Mouse (Mus musculus) kidney, adult 2 months (tissue): ENCODE measurements around the gene Tmem178b. TPM values are rescaled to one million over a fixed set of nuclear protein-coding genes. Genes with fewer than 3 reads are reported as not detected.

Experiments
- DNase-seq: peaks from one replicate; pipeline ENCODE4 v3.0.0; 2021
- H3K27ac ChIP-seq: fragments of 200-500 bp; 2 replicates; pipeline ENCODE4 v1.5.1; 2012; ENCODE audit warnings: low read depth, low read length, control low read depth, inconsistent platforms; ENCODE audit not compliant: insufficient read depth
- H3K27me3 ChIP-seq: fragments of 200-500 bp; replicated peaks from 2 replicates; pipeline ENCODE4 v1.6.1; 2012; ENCODE audit warnings: mild to moderate bottlenecking, moderate library complexity, low read length, inconsistent platforms; ENCODE audit not compliant: control insufficient read depth, insufficient read depth
- H3K36me3 ChIP-seq: fragments of 200-500 bp; 2 replicates; pipeline ENCODE4 v1.6.1; 2012; ENCODE audit warnings: mild to moderate bottlenecking, moderate library complexity, low read length, inconsistent platforms; ENCODE audit not compliant: control insufficient read depth, insufficient read depth
- H3K4me1 ChIP-seq: fragments of 200-500 bp; 2 replicates; pipeline ENCODE4 v1.6.1; 2011; ENCODE audit warnings: low read length; ENCODE audit not compliant: control insufficient read depth, insufficient read depth
- H3K4me3 ChIP-seq: fragments of 200-500 bp; 2 replicates; pipeline ENCODE4 v1.5.1; 2011; ENCODE audit warnings: mild to moderate bottlenecking, low read depth, low read length, control low read depth; ENCODE audit not compliant: insufficient read depth
- CTCF ChIP-seq: fragments of 200-500 bp; conservative IDR thresholded peaks from 2 replicates; pipeline ENCODE4 v1.5.1; 2011; ENCODE audit warnings: low read depth, mild to moderate bottlenecking, control low read depth, low read length, moderate library complexity, mixed read lengths; ENCODE audit not compliant: insufficient read depth, insufficient read length
- POLR2A ChIP-seq: fragments of 200-500 bp; IDR thresholded peaks from one replicate; pipeline ENCODE4 v1.6.1; 2011; ENCODE audit warnings: low read depth, low read length, control low read depth
- WGBS: fragments of 180-500 bp; shearing (Covaris S2); methylation state at CpG from one replicate; pipeline ENCODE4 v1.1.7; 2018; 5-methylcytosine and 5-hydroxymethylcytosine counted together
- polyA plus RNA-seq: library from polyadenylated mRNA; depleted of rRNA; stranded (reverse); fragments of >200 nt; gene quantifications from 2 replicates; pipeline ENCODE4 v1.2.3, GENCODE M21; 2012

The Tmem178b gene
- polyA plus RNA-seq, 1 experiment: 1.3 TPM

DNA sequence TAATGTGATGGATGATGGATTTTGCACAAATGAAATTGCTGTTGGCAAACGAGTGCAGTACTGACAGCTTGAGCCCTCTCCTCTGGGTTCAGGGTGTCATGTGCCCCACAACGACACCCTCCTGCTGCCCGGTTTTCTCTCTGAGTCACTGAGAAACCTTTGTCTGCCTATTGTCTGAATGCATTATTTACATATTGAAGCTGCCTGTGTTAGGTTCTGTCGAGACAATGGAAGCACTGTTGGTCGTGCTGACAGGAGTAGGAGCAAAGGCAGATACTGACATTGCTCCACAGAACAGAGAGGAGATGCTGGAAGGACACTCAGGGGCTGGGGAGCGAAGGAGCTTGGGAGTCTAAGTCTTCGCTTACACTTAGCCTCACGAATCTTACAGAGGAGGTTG lies 44.2 kb downstream of the Tmem178b start:
- DNase-seq: no peak
- Histone ChIP-seq H3K27ac (no peak overlapping the region), H3K36me3 (no peaks in the 10 kb centered on the region), H3K4me3 (no peak overlapping the region), H3K4me1 (no peaks in the 10 kb centered on the region), H3K27me3 (no peaks in the 10 kb centered on the region)
- WGBS: 61% methylated on average over 8 of the region's 8 CpGs
- no peak for TF ChIP-seq POLR2A
- no peak for TF ChIP-seq CTCF

DNA sequence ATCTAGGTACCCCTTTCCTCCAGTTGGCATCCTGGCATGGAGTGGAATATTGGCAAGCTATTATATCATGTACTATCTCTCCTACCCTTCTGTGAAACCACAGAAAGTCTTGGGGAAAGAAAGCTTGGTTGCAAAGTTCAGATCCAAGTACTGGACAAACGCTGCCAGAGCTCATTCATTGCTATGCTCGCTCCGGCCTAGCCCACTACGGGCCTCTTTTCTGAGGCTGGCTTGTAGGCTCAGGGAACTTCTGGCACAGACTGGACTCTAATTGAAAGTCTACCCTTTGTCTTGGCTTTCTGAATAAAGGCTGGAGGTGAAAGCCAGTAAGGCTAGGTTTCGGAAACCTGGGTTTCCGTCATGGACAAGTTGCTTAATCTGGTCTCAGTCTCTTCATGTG lies 44.7 kb downstream of the Tmem178b start:
- WGBS: 94% methylated on average over 6 of the region's 6 CpGs

DNA sequence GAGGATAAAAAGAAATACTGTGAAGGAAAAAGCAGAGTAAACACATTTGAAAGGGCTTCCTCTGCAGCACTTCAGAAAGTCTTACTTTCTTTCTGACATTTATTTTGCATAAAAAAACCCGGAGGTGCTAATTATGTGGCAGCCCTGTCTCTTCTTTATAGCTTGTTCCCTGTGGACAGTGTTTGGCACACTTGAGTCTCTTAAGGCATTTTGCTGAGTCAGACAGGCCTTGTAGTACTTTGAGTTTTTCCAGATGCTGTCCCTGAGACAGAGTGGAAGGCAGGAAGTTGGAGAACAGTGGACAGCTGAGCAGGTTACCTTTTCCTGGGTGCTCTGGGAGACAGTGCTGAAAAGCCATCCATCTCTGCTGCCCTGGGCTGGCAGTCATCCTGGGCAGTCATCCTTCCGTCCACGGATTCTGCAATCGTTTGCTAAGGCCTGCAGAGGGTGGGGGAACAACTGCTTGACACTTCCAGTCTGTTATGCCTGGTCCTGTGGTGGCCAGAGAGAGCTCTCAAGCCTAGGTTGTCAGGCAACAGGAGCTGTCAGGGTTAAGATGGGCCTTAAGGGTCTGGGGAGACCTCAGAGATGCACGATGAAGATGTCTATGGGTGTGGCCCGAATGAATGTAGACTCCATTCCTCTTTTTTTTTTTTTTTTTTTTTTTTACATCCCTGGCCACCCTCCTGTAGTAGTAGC lies 46.1 kb downstream of the Tmem178b start:
- H3K27me3 ChIP-seq: no peaks in the 10 kb centered on the region
- H3K27ac ChIP-seq: no peak overlapping the region
- 67% methylated on average over 6 of the region's 6 CpGs for WGBS
- H3K4me3 ChIP-seq: no peak overlapping the region
- TF ChIP-seq POLR2A (no peak), CTCF (no peak)
- H3K36me3 ChIP-seq: no peaks in the 10 kb centered on the region
- DNase-seq: no peak
- no peaks in the 10 kb centered on the region for H3K4me1 ChIP-seq

More for the DNA sequence above, 44.7 kb downstream of the Tmem178b start:
- Histone ChIP-seq H3K27ac (no peak overlapping the region), H3K27me3 (no peaks in the 10 kb centered on the region), H3K36me3 (no peaks in the 10 kb centered on the region), H3K4me3 (no peak overlapping the region), H3K4me1 (no peaks in the 10 kb centered on the region)
- TF ChIP-seq CTCF (no peak), POLR2A (no peak)
- DNase-seq: no peak

DNA sequence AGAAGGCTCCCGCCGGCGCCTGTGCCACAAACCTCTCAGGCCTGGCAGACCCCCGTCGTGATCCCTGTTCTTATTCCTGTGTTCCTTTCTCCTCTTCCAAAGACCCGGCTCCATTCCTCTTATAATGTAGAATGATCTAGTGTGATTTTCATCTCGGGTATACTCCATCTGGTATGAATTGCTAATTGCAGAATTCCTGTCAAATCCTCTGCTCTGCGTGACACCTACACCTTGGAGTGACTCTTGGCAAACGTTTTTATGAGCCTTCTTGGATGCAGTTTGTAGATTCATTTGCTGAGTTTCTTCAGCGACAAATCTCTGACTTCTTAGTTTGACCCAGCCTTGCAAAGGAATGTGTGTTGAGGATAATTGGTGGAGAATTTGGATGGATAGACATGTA lies 53.4 kb downstream of the Tmem178b start:
- no peaks in the 10 kb centered on the region for H3K4me1 ChIP-seq
- no peak for TF ChIP-seq POLR2A
- TF ChIP-seq CTCF: no peak
- no peaks in the 10 kb centered on the region for H3K36me3 ChIP-seq
- no peak overlapping the region for H3K4me3 ChIP-seq
- no peak for DNase-seq
- no peak overlapping the region for H3K27ac ChIP-seq
- 85% methylated on average over 10 of the region's 10 CpGs for whole genome bisulfite sequencing
- H3K27me3 ChIP-seq: no peaks in the 10 kb centered on the region

DNA sequence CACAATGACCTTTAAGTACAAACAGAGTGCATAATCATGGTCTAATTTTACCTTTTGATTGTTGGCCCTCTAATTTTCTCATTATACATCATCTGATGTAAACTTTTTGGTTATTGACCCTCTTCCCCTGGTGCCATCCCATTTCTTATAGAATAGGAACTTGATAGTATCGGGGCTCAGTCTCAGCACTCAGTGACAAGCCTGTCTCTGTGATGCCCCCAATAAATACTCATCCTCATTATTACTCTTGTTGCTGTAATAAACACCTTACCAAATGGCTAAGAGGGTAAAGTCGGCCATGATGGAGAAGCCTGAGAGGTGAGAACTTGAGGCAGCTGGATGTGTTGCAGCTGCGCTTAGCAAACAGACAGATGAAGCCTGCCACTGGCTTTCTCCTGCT lies 63.5 kb downstream of the Tmem178b start:
- 42% methylated on average over 3 of the region's 3 CpGs for WGBS
- H3K36me3 ChIP-seq: no peaks in the 10 kb centered on the region
- no peak for DNase-seq
- no peaks in the 10 kb centered on the region for H3K4me1 ChIP-seq
- no peak overlapping the region for H3K4me3 ChIP-seq
- TF ChIP-seq POLR2A: no peak
- no peak for TF ChIP-seq CTCF
- no peaks in the 10 kb centered on the region for H3K27me3 ChIP-seq
- H3K27ac ChIP-seq: no peak overlapping the region

DNA sequence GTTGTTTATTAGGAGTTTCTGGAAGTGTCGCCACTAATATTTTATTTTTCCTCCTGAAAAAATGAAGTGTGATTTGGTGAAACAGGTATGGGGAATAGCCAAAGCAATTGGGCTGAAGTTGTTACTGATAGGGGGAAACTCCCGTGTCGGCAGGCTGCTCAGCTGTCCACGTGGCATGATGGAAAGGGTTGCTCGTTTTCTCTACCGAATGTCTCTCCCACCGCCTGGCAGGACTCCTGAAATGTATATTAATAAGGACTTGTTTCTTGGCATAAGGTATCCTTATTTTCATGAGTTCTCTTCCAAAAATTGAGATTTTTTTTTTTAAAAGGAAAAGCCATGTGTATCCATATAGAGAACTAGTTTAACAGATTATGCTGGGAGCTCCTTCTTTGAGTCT lies 67.8 kb downstream of the Tmem178b start:
- TF ChIP-seq CTCF (no peak), POLR2A (no peak)
- Histone ChIP-seq H3K36me3 (no peaks in the 10 kb centered on the region), H3K27me3 (no peaks in the 10 kb centered on the region), H3K27ac (no peak overlapping the region), H3K4me3 (no peak overlapping the region), H3K4me1 (no peaks in the 10 kb centered on the region)
- DNase-seq: no peak
- WGBS: 82% methylated on average over 7 of the region's 7 CpGs

DNA sequence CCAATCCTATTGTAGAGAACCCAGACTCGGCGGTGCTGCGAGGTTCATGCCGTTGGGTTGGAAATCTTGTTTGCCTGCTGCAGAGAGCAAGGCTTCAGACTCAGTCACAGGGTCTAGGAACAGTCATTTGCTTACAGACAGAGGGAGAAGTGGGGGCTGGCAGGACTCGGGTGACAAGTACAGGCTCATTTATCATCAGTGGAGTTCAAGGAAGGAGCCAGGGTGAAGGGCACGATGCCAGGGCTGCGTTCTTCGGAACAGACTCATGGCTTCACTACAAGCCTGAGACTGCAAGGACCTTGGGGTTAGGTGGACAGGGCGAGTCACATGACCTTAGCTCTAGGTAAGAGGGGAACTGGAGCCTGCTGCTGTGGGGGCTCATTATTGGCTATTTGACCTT lies 71.8 kb downstream of the Tmem178b start:
- no peaks in the 10 kb centered on the region for H3K4me1 ChIP-seq
- no peak overlapping the region for H3K27ac ChIP-seq
- no peaks in the 10 kb centered on the region for H3K27me3 ChIP-seq
- H3K4me3 ChIP-seq: no peak overlapping the region
- TF ChIP-seq CTCF (no peak), POLR2A (no peak)
- 68% methylated on average over 9 of the region's 9 CpGs for WGBS
- no peak for DNase-seq
- no peaks in the 10 kb centered on the region for H3K36me3 ChIP-seq
